Mouse (Mus musculus) neutrophil, adult 65 days (primary cell): Measurements from ENCODE around the gene Cherp. TPM values are rescaled to one million over a fixed set of nuclear protein-coding genes. Genes with fewer than 3 reads are reported as not detected.

ENCODE experiments used
- total RNA-seq: library from RNA; stranded (reverse); gene quantifications from 2 replicates; pipeline ENCODE4 v1.2.4, GENCODE M21; 2023

Cherp gene
- 62.2 and 65.7 TPM in 2 replicates for total RNA-seq

DNA sequence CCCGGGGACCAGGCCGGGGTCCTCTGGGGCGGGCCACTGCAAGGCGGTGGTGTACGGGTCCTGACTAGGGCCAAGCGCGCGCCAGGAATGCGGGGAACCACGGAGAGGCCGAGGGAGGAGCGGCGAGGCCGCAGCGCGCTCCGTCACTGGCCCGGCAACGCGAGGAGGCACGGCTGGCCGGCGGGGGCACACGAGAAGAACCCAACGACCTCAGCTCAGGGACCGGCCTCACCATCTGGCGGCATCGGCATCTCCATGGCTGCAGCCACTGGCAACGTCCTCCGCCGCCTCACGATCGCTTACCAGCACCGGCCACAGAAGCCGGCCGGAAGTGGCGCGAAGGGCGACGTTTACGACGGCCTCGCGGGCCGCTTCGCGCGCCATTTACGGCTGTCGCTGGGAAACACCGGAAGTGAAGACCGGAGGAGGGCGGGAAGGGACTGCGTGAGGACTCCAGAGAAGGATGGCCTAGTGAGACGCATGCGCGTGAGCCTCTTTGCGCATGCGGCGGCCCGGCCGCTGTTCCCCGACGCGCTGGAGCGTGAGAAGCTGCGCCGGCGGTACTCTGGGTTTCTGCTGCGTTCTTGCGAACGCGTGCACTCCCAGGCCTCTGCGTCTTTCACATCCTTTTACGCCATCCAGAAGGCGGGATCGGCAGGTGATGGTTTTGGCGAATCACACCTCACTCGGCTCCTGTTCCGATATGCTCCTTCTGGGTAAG, at the start of gene Cherp:
Cherp (minus strand) TSS at position 401 of the 721 bp plus-strand sequence.

DNA sequence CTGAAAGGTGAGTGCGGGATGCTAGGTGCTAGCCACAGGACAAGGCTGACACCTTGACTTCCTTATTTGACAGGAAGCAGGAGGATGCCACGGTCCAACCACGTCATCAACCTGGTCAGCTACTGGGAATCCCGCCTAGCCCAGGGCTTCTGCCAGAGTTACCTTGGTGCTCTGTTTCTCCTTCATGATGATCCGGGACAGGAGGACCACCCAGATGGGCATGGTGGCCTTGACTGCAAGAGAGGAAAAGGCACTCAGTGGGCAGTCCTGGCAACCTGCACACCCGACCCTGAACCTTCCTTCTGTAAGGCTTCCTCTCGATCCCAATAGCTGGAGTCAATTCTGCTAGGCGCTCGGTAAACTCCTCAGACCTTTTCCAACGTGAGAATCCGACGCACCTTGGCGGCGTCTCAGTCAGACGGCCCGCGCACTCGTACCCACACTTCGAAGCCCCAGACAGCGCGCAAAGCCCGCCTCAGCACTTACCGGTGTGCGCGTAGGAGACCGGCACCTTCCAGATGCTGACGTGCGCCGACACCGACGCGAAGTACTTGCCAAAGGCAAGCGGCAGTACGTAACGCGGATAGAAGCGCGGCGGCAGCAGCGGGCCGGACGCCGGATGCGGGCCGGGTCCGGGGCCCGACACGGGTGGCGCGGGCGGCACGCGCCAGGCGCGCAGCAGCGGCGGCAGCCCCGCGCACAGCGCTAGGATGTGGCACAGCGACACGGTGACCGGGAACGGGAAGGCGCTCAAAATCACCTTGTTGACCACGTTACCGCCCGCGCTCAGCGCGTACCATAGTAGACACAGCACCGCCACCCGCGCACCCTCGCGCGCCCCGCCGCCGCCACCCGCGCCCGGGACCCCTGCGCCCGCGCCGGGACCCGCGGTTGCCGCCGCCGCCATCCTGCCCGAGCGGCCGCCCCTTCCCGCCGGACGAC, 16.9 kb upstream of the Cherp start, which contains the start of gene Slc35e1:
Slc35e1 (minus strand) TSS at position 935 of the 942 bp plus-strand sequence.

DNA sequence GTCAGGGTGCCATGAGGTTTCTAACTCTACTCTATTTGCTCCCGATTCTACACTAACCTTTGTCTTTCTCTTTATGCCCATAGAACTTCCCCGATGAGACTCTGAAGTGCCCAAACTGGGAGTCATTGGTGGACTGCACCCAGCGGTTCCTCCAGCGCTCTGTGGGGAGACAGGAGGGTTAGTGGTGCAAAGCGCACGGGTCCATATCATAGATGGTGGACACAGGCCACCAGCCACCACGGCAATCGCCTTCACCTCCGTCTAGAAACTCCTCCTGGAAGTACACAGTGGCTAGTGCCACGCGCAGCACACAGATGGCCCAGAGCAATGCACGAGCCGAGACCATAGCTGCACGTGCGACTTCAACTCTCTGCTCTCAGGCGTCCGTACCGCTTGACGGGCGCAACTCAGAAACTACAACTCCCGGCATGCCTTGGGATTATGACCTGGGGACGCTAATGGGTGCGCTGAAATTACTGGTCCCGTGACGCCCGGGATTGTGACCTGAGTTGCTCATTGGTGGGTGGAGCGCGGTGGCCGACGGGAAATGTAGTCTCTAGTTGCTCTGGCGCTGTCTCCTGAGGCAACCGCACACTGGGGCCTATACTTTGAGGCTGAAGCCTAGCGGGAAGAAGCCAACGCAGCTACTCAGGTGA, 31.6 kb downstream of the Cherp start, which contains the start of the genes Calr3 and 1700030K09Rik:
Calr3 (minus strand) TSS at position 533 of the 656 bp plus-strand sequence.
1700030K09Rik (plus strand) TSS at position 543 of the 656 bp plus-strand sequence.

DNA sequence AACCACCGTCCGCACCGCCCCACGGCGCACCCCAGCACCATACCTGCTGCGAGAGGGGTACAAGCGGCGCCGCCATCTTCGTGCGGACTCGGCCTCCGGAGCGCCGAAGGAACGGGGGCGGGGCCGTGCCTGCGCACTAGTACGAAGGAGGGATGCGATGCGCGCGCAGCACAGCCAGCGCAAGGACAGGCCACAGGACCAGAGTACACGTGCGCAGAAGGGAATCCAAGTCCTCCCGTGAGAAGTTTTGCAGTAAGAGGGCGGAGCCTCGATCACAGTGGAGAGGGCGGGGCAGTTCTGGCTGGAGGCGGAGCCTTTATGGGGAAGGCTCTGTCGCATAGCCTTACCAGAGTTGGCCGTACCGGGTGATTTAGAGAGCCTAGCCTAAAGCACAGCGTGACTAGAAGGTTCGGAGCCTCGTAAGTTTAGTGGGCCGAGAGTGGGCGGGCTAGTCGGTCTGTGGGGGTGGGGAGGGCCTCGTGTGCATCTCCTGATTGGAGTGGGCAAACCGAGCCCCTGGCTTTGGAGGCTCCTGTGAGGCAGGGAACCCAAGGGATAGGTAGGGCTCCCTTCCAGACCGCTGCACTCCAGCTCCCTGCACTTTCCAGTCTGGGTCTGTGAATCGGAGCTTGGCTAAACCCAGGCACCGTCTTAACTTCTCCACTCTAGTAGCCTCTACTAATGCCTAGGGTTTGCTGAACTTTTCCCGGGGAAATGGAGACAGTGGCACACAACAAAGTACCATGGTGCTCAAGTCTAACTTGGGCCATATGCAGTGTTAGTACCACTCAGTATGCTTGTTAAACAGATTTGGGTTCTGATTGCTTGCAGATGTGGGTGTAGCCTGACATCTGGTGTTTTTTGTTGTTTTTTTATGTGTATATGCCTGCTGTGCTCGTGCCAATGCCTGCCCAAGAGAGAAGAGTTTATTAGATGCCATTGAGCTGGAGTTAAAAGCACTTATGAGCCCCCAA, 53.4 kb downstream of the Cherp start, which contains the start of gene Eps15l1:
Eps15l1 (minus strand) TSS at position 99 of the 974 bp plus-strand sequence.

Other genes with a start within 250 kb of the Cherp start
- gene Ap1m1, start 235.2 kb downstream of the Cherp start, total RNA-seq, result 156 and 168 TPM in 2 replicates
- 63.1 and 91.0 TPM in 2 replicates for gene Gm10282, start 170.0 kb downstream of the Cherp start, total RNA-seq
- 2,209 and 2,764 TPM in 2 replicates for gene Klf2, start 156.2 kb downstream of the Cherp start, total RNA-seq
- 46.0 and 60.4 TPM in 2 replicates for gene Eps15l1, start 53.8 kb downstream of the Cherp start, total RNA-seq
- not detected in 2 replicates for gene Calr3, start 31.4 kb downstream of the Cherp start, total RNA-seq
- 0.79 and 1.6 TPM in 2 replicates for gene 1700030K09Rik, start 31.3 kb downstream of the Cherp start, total RNA-seq
- gene Slc35e1, start 17.4 kb upstream of the Cherp start, total RNA-seq, result 147 and 157 TPM in 2 replicates
- 13.2 and 16.7 TPM in 2 replicates for gene Med26, start 73.0 kb upstream of the Cherp start, total RNA-seq
- 117 and 121 TPM in 2 replicates for gene Smim7, start 95.9 kb upstream of the Cherp start, total RNA-seq
- gene Tmem38a, start 96.8 kb upstream of the Cherp start, total RNA-seq, result 22.8 and 23.8 TPM in 2 replicates
- 0.41 and 0.47 TPM in 2 replicates for gene Nwd1, start 171.5 kb upstream of the Cherp start, total RNA-seq
- 157 and 174 TPM in 2 replicates for gene Sin3b, start 248.1 kb upstream of the Cherp start, total RNA-seq